Mouse (Mus musculus) ES-E14 (cell line): ENCODE measurements around the gene Kalrn. TPM values are rescaled to one million over a fixed set of nuclear protein-coding genes. Genes with fewer than 3 reads are reported as not detected.

Experiments
- DNase-seq: peaks from one replicate; pipeline ENCODE4 v3.0.0-alpha.2; 2013; ENCODE audit warnings: low read depth, low spot score
- H3K27ac ChIP-seq: 2 replicates; pipeline ENCODE4 v1.5.1; 2012; ENCODE audit warnings: low read depth, mild to moderate bottlenecking, low read length, moderate library complexity, mixed read lengths; ENCODE audit not compliant: poor library complexity, insufficient read depth, severe bottlenecking
- H3K36me3 ChIP-seq: 2 replicates; pipeline ENCODE4 v1.6.1; 2012; ENCODE audit warnings: mild to moderate bottlenecking, low read length, moderate library complexity, mixed read lengths; ENCODE audit not compliant: control insufficient read depth, poor library complexity, insufficient read depth, severe bottlenecking
- H3K4me1 ChIP-seq, 2 experiments: fragments of 150-350 bp in 1 of 2; sonication (generic) in 1 of 2; 2 replicates each; pipeline ENCODE4 v1.6.1; 2012; ENCODE audit warnings: low read length in 2 of 2, mild to moderate bottlenecking in 1 of 2, mixed read lengths in 1 of 2; ENCODE audit not compliant: control insufficient read depth in 2 of 2, insufficient read depth in 2 of 2, poor library complexity in 1 of 2
- H3K4me3 ChIP-seq, 2 experiments: fragments of 150-350 bp in 1 of 2; sonication (generic) in 1 of 2; 2 replicates each; pipeline ENCODE4 v1.5.1; 2012; ENCODE audit warnings: low read length in 2 of 2, low read depth in 1 of 2, mild to moderate bottlenecking in 1 of 2, mixed read lengths in 1 of 2; ENCODE audit not compliant: insufficient read depth in 1 of 2, poor library complexity in 1 of 2, severe bottlenecking in 1 of 2
- H3K9ac ChIP-seq: 2 replicates; pipeline ENCODE4 v1.6.1; 2012; ENCODE audit warnings: low read depth, mild to moderate bottlenecking, low read length, mixed read lengths; ENCODE audit not compliant: poor library complexity, insufficient read depth, severe bottlenecking
- H3K9me3 ChIP-seq: fragments of 150-350 bp; sonication (generic); 2 replicates; pipeline ENCODE4 v1.6.1; 2012; ENCODE audit warnings: low read depth, mild to moderate bottlenecking, low read length; ENCODE audit not compliant: control insufficient read depth, insufficient read depth
- CHD2 ChIP-seq: IDR thresholded peaks from 2 replicates; pipeline ENCODE4 v1.6.1; 2014; ENCODE audit warnings: mild to moderate bottlenecking, low read depth, low read length, inconsistent platforms
- HCFC1 ChIP-seq: IDR thresholded peaks from 2 replicates; pipeline ENCODE4 v1.6.1; 2012; ENCODE audit warnings: low read length, inconsistent platforms, borderline replicate concordance; ENCODE audit not compliant: insufficient read depth
- MAFK ChIP-seq: IDR thresholded peaks from 2 replicates; pipeline ENCODE4 v1.6.1; 2014; ENCODE audit warnings: mild to moderate bottlenecking, low read depth, low read length, inconsistent platforms; ENCODE audit not compliant: insufficient read depth
- ZC3H11A ChIP-seq: IDR thresholded peaks from 2 replicates; pipeline ENCODE4 v1.6.1; 2012; ENCODE audit warnings: low read depth, mild to moderate bottlenecking, inconsistent platforms, low read length, borderline replicate concordance
- ZNF384 ChIP-seq: IDR thresholded peaks from 2 replicates; pipeline ENCODE4 v1.6.1; 2012; ENCODE audit warnings: low read depth, low read length, inconsistent platforms
- in situ Hi-C, 2 experiments: fragments of 600-800 bp; cut with MboI; formaldehyde crosslinking; loops; one replicate each; pipeline ENCODE4 v1.15.1; 2025; ENCODE audit warnings: low sequenced_read_pairs in 2 of 2, inconsistent platforms in 1 of 2; ENCODE audit not compliant: unreplicated experiment in 2 of 2
- total RNA-seq: library from RNA; depleted of rRNA; stranded (reverse); fragments of 300-350 nt; gene quantifications from 2 replicates; pipeline ENCODE4 v1.2.3, GENCODE M21; 2012; rRNA removed

Kalrn gene
- total RNA-seq, 1 experiment, result 15.7 TPM

DNA sequence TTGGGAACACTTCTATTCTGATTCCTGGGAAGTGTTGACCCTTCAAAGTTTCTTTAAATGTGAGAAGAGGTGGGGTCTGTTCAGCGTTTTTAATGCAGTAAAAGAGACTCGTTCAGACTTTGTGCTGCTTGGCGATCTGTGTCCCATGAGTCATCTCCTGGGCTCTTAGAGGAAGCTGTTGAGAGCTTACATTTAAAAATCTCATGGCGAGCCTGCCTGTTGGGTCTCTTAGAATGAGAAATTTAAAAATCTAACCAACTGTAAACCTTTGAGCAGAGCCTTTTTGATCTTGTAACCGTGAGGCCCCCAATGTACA, 650.4 kb downstream of the Kalrn start:
- Histone ChIP-seq H3K36me3 (peaks cover 4% of the 10 kb centered on the region; the same call in 1 of the 2 replicates), H3K9ac (no peak overlapping the region), H3K9me3 (no peaks in the 10 kb centered on the region), H3K4me3 (no peak overlapping the region), H3K27ac (no peak overlapping the region), H3K4me1 (no peaks in the 10 kb centered on the region)
- in situ Hi-C loops, result no loop called here
- no peak for TF ChIP-seq ZNF384
- TF ChIP-seq MAFK, result no peak
- no peak for TF ChIP-seq HCFC1
- no peak for TF ChIP-seq ZC3H11A
- TF ChIP-seq CHD2, result no peak
- DNase-seq, result no peak

- no peaks in the 10 kb centered on the region for H3K9me3 ChIP-seq
- no peak for TF ChIP-seq ZC3H11A
- TF ChIP-seq MAFK, result no peak
- no peak for TF ChIP-seq CHD2
- no peak overlapping the region for H3K4me3 ChIP-seq
- no peak for DNase-seq
- H3K36me3 ChIP-seq, result peaks cover 4% of the 10 kb centered on the region; the same call in 1 of the 2 replicates
- no peak overlapping the region for H3K9ac ChIP-seq
- H3K27ac ChIP-seq, result no peak overlapping the region
- no peaks in the 10 kb centered on the region for H3K4me1 ChIP-seq
- in situ Hi-C loops, result no loop called here
These were observed 651.0 kb downstream of the Kalrn start for GRCm38 (mm10) chr16:33922111-33923000.

- H3K4me3 ChIP-seq, result no peak overlapping the region
- DNase-seq, result no peak
- no peak for TF ChIP-seq CHD2
- no peak for TF ChIP-seq HCFC1
- no peak for TF ChIP-seq ZC3H11A
- no peak for TF ChIP-seq ZNF384
- TF ChIP-seq MAFK, result no peak
- no peaks in the 10 kb centered on the region for H3K9me3 ChIP-seq
- no peak overlapping the region for H3K27ac ChIP-seq
- in situ Hi-C loops, result no loop called here
- H3K4me1 ChIP-seq, result no peaks in the 10 kb centered on the region
- H3K36me3 ChIP-seq, result peaks cover 4% of the 10 kb centered on the region; the same call in 1 of the 2 replicates
- no peak overlapping the region for H3K9ac ChIP-seq
These were observed 651.8 kb downstream of the Kalrn start for GRCm38 (mm10) chr16:33921514-33921913.

Other genes starting within 250 kb of the Kalrn start
- not detected in 2 replicates for gene Ropn1, start 76.4 kb upstream of the Kalrn start, total RNA-seq
- gene Ccdc14, start 117.1 kb upstream of the Kalrn start, total RNA-seq, result 13.8 and 16.6 TPM in 2 replicates
- 0.27 and 0.58 TPM in 2 replicates for gene Mylk, start 171.7 kb upstream of the Kalrn start, total RNA-seq